Mouse (Mus musculus): ENCODE data around the gene Kdm4b.

GRCm38 (mm10) chr17:56380286-56380685 is 54.4 kb downstream of the Kdm4b start:
- no peak for TF ChIP-seq POLR2A (IDR thresholded peaks at IDR 0.05; ENCODE audit: insufficient read depth, low read depth, low read length)
- TF ChIP-seq CTCF (IDR thresholded peaks at IDR 0.05; ENCODE audit: insufficient read depth, low read depth, low read length) = no peak

Measured in olfactory bulb, adult 2 months (tissue).